Mouse (Mus musculus) C2C12 (cell line): ENCODE data around the gene Hnrnpa2b1.

Experiments
- CTCF ChIP-seq: IDR thresholded peaks from one replicate; pipeline ENCODE4 v1.5.1; 2011; ENCODE audit not compliant: control insufficient read depth, insufficient read depth, insufficient read length
- MAX ChIP-seq: IDR thresholded peaks from one replicate; pipeline ENCODE4 v1.6.1; 2011; ENCODE audit warnings: mild to moderate bottlenecking, control low read depth
- MYOD1 ChIP-seq: IDR thresholded peaks from one replicate; pipeline ENCODE4 v1.6.1; 2011; ENCODE audit warnings: low read depth; ENCODE audit not compliant: control insufficient read depth, insufficient read length
- USF1 ChIP-seq: IDR thresholded peaks from one replicate; pipeline ENCODE4 v1.6.1; 2011; ENCODE audit warnings: low read depth, mild to moderate bottlenecking, control low read depth, moderate library complexity

DNA sequence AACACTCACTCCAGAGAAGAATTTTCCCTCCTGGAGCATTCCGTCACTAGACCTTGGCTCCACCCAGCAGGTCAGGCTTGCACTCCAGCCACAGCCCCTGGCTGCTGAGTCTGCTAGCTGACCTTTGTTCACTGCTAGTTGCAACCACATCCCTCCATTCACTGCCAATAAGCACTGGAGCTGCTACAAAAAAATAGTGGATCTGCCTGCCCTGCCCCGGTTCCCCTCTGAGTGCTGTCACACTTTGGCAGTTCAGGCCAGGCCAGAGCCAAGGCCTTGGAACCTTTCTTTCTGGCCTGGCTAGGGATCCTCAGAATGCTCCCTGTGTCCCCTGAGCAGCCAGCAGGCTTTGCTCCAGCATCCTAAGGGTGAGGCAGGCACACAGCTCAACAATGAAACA lies 20.1 kb upstream of the Hnrnpa2b1 start:
- no peak for TF ChIP-seq CTCF
- no peak for TF ChIP-seq USF1
- TF ChIP-seq MYOD1 = no peak
- TF ChIP-seq MAX = no peak
